Mouse (Mus musculus) hindlimb bud, embryonic 11.5 days (tissue): Measurements from ENCODE around the gene Rasgef1b.

Experiments used
- DNase-seq: peaks from one replicate; pipeline ENCODE4 v3.0.0-alpha.2; 2012; ENCODE audit warnings: low read depth, low spot score; ENCODE audit errors: extremely low spot score

The Rasgef1b gene

GRCm38 (mm10) chr5:99728649-99729212, at the start of gene Rasgef1b:
Rasgef1b (minus strand) TSS chr5:99729065.
- no peak for DNase-seq

- DNase-seq, result no peak
Observed at GRCm38 (mm10) chr5:99775342-99775741, 46.5 kb upstream of the Rasgef1b start.

GRCm38 (mm10) chr5:99773265-99773664, 44.4 kb upstream of the Rasgef1b start:
- no peak for DNase-seq

DNA sequence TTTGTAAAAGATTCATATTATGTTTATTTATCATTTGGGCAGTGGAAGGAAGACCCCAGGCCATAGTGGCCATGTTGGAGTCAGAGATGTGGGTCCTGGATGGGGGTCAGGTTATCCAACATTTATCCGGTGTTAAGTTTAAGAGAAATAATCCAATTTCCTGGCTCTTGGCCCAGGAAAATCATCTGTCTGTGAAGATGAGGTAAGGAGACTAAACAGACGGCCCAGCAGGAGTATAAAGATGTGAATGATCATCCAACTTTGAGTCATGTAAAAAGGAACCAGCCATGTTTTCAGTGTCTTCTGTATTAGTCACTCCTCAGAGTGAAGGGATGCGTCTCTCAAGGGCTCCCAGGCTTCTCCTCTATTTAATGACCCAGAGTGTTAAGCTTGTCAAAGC, 35.4 kb upstream of the Rasgef1b start:
- DNase-seq, result no peak

DNA sequence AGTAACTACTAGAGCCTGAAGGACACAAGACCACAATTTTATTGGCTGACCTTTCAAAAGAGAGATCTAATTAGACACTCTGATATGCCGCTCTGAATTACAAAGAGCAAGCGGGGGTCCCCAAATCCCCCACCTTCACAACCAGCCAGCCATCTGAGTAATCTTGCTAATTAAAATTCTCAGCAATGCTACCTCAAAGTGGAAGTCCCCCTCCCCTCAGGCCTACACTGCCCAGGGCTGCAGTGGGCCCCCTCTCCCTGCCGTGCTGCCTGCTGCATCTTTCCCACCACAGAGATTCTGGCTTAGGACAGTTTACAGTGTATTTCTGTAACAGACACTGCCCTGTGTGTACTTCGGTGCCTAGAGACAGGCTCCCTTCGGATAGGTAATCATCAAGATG, 30.0 kb upstream of the Rasgef1b start:
- DNase-seq, result no peak

DNA sequence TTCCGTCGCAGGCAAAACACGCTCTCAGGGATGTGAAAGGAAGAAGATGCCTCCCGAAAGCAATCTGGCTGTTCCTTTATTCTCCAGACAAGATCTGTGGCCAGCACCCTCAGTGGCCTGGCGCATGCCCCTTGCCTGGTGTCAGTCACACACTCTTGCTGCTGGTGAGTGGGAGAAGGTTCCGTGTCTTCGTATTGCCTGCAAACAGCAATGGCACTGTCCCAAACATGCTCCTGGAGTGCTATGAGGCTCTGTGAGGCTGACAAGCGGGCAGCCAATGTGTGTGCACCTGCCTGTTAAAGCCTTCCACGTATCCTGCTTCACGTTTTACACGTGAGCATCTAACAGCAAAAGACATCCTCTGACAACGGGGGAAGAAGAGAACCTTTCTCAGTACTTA, 25.0 kb upstream of the Rasgef1b start:
- no peak for DNase-seq

DNA sequence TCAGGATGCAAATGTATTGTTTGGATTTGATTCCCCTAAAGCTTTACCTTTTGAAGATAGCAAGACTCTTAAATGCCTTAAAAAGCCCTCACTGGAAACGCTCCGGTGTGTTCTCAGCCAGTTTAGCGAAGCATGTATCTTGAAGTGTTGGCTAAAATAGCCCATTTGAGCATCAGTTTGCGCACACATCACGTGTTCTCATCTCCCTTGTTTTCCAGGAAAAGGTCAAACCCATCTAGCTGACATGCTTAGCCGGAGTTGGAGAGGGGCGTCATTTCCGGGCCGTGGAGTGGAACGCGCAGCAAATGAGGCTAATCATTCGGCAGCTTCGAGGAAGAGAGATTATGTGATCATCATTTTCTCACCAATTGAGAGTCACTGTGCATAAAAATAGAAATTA, 24.5 kb upstream of the Rasgef1b start:
- DNase-seq, result no peak

DNA sequence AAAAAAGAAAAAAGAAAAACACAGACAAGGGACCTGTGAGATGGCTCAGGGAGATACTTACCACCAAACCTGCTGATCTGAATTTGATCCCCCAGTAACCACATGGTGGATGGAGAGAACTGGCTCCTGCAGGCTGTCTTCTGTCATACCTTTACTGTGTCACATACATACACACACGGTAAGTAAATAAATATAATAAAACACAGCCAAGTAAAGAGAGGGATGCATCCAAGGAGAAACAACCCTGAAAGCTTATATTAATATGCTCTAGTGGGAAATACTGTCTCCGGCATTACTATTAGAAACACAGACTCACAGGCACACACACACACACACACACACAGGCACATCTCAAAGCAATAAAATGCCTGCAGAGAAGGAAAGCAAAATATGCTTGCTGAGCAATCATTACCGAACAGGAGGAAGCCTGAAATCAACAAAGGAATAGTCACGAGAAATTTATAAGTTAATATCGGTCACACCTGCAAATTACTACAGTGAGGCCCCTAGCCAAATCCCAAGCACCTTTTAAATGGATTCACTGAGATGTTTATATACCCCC, 23.9 kb upstream of the Rasgef1b start:
- DNase-seq, result no peak

GRCm38 (mm10) chr5:99748417-99748816, 19.6 kb upstream of the Rasgef1b start:
- no peak for DNase-seq

GRCm38 (mm10) chr5:99746087-99746486, 17.2 kb upstream of the Rasgef1b start:
- no peak for DNase-seq

DNA sequence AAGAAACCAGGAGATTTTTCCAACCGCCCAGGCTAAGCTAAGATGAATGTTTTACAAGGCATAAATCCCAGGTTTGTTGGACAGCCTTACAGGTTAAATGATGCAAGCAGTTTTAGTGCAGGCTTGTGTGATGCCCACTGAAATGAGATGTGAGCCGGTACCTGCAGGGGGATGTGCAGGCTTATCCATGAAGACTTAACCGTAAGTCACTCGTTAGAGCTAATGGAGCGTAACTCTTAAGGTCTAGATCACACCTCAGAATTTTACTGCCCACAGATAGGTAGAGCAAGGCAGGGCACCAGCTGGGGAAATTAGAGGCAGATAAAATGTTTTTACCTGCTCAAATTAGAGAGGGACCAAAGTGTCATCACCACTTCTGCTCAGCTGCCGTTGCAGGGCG, 14.0 kb upstream of the Rasgef1b start:
- DNase-seq, result no peak

GRCm38 (mm10) chr5:99742056-99742455, 13.2 kb upstream of the Rasgef1b start:
- no peak for DNase-seq

GRCm38 (mm10) chr5:99737937-99738727, 9.3 kb upstream of the Rasgef1b start:
- no peak for DNase-seq

DNA sequence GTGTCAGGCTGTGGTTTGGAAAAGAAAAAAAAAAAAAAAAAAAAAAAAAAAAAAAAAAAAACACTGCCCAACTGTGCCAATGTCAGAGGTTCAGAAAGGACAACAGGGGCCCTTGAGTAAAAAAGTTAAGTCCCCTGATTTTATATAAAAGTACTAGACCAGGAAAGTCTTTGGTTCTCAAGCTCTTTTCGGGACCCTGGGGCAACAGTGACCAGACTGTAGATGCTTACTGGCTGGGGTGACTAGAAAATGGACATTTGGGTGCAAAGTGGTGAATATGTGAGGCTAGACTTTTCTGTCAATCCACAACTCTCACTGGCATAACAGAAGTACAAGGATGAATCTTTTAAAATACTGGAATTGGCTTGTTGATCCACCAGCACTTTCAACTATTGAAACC, 1.1 kb upstream of the Rasgef1b start:
- DNase-seq, result no peak

DNA sequence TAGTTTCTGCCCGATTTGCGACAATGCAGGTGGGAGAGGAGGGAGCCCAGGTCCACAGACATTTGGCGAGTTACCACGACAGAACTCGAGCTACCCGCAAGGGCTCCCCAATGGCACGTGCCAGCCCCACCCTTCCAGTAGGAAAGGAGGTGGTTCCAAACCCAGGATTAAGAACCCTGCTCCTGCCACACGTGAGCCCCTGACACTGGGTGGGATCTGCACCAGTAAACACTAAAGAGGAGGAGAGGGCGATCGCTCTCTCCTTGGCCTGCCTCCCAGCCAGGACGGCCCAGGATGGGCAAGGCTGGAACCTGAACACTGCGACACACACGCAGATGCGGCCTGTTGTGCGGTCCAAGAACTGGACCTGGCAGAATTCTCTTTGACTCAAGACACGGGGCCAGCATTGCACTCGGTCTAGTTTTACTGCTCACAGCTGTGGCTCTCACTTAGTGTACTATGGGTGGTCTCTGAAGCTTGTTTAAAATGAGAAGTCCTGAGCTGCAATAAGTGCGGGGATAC, 557 bp upstream of the Rasgef1b start:
- DNase-seq, result no peak

GRCm38 (mm10) chr5:99728027-99728451, 826 bp downstream of the Rasgef1b start:
- no peak for DNase-seq

GRCm38 (mm10) chr5:99723941-99724340, 4.9 kb downstream of the Rasgef1b start:
- DNase-seq, result no peak

DNA sequence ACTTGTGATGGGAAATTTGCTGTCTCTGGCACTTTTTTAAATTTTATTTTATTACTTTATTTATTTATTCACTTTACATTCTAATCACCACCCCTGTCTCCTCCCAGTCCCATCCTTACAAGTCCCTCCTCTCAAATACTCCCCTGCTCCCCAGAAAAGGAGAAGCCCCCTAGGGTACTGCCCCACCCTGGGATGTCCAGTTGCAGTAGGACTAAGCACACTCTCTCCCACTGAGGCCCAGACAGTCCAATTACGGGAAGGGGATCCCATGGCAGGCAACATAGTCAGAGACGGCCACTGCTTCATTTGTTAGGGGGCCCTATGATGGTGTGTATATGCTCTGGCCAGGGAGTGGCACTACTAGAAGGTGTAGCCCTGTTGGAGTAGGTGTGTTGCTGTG, 6.6 kb downstream of the Rasgef1b start:
- no peak for DNase-seq

- no peak for DNase-seq
Observed at GRCm38 (mm10) chr5:99720554-99720953, 8.3 kb downstream of the Rasgef1b start.

- no peak for DNase-seq
Observed at GRCm38 (mm10) chr5:99717917-99718316, 10.9 kb downstream of the Rasgef1b start.

- DNase-seq, result no peak
Observed at GRCm38 (mm10) chr5:99715281-99715744, 13.6 kb downstream of the Rasgef1b start.

DNA sequence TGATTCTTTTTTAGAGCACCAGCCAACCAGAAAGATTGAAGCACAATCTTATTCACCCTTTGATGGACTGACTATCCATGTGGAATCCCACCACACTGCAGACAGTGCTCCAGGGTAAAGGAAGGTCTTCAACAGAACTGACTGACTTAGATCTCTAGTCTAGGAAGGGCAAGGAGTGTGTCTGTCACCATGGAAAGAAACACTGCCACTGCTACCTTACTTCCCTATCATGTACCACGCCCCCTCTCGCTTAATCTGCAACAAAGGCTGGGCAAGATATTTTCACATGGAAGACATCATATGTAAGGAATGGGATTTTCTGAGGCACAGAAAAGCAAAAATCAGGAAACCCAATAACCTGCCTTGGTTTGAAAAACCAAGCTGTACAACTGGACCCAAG, 16.9 kb downstream of the Rasgef1b start:
- DNase-seq, result no peak
